In genomic region chr7:87145896-87146295, GRCm38 (mm10) we compare ENCODE assay signal across 16 mouse cellular contexts.
"Had no signal": no experiment of that assay in that cellular context is flagged by ENCODE, and none has a peak within 500 bp of the region (broad histone marks: within the 10 kb centered on the region; RNA-seq: fewer than 3 reads in every experiment).

No protein-coding gene starts in this region.

- H3K4me1 ChIP-seq: lung, embryonic 15.5 days; megakaryocyte, embryonic 14.5 days; midbrain, embryonic 13.5 days; midbrain, embryonic 15.5 days; neural tube, embryonic 12.5 days; stomach, embryonic 15.5 days had no signal

- H3K27me3 ChIP-seq: lung, embryonic 15.5 days; megakaryocyte, embryonic 14.5 days; midbrain, embryonic 13.5 days; midbrain, embryonic 15.5 days; neural tube, embryonic 12.5 days; stomach, embryonic 15.5 days had no signal

- DNase-seq: lung, postnatal 14 days; lung, postnatal 36 days; right cerebral cortex, postnatal 14 days; thymus, adult 2 months; thymus, postnatal 25 days; thymus, postnatal 4 days had no signal

- H3K9ac ChIP-seq: lung, embryonic 15.5 days; midbrain, embryonic 13.5 days; midbrain, embryonic 15.5 days; neural tube, embryonic 12.5 days; stomach, embryonic 15.5 days had no signal

- H3K4me2 ChIP-seq: lung, embryonic 15.5 days; midbrain, embryonic 11.5 days; midbrain, embryonic 13.5 days; midbrain, embryonic 15.5 days; neural tube, embryonic 12.5 days; stomach, embryonic 15.5 days had no signal

- ATAC-seq: lung, postnatal 0 days; midbrain, embryonic 13.5 days; midbrain, embryonic 15.5 days had no signal

- H3K9me3 ChIP-seq: lung, embryonic 15.5 days; megakaryocyte, embryonic 14.5 days; midbrain, embryonic 13.5 days; midbrain, embryonic 15.5 days; neural tube, embryonic 12.5 days; stomach, embryonic 15.5 days had no signal

- H3K27ac ChIP-seq: lung, embryonic 15.5 days; macrophage; midbrain, embryonic 13.5 days; midbrain, embryonic 15.5 days; neural tube, embryonic 12.5 days; stomach, embryonic 15.5 days; stomach, postnatal 0 days had no signal

- H3K4me3 ChIP-seq: lung, embryonic 15.5 days; megakaryocyte, embryonic 14.5 days; midbrain, embryonic 13.5 days; midbrain, embryonic 15.5 days; neural tube, embryonic 12.5 days; stomach, embryonic 15.5 days had no signal

- H3K36me3 ChIP-seq: lung, embryonic 15.5 days; midbrain, embryonic 13.5 days; midbrain, embryonic 15.5 days; neural tube, embryonic 12.5 days; stomach, embryonic 15.5 days had no signal
